Mouse (Mus musculus) kidney, postnatal 25 days (tissue): ENCODE results near the gene Fxr1.
"Not testable (repeated sequence)": the region's sequence is repeated elsewhere in the genome, so short reads cannot be mapped to it uniquely, and the experiment has no call there.

Experiments used
- DNase-seq, 2 experiments: peaks; one replicate each; pipeline ENCODE4 v3.0.0; 2021; ENCODE audit warnings: mixed read lengths in 2 of 2

The Fxr1 gene

GRCm38 (mm10) chr3:34068943-34069342, 49.2 kb downstream of the Fxr1 start:
- not testable (repeated sequence) for DNase-seq

GRCm38 (mm10) chr3:34072726-34073125, 53.0 kb downstream of the Fxr1 start:
- peak in 1 of 2 experiments; percentile 38 for DNase-seq

GRCm38 (mm10) chr3:34076058-34076759, 56.5 kb downstream of the Fxr1 start:
- DNase-seq = peak in 1 of 2 experiments; percentile 44

- peak; percentile 95 to 98 for DNase-seq
Measured at GRCm38 (mm10) chr3:34080900-34081662, 61.3 kb downstream of the Fxr1 start, which contains the start of gene Dnajc19. Gene Dnajc19, minus strand, starts transcription at chr3:34081321.

GRCm38 (mm10) chr3:34081929-34082328, 62.2 kb downstream of the Fxr1 start:
- no peak for DNase-seq

GRCm38 (mm10) chr3:34083655-34084054, 63.9 kb downstream of the Fxr1 start:
- DNase-seq = no peak

- no peak for DNase-seq
Measured at GRCm38 (mm10) chr3:34102891-34103290, 83.1 kb downstream of the Fxr1 start.

GRCm38 (mm10) chr3:34103902-34104672, 84.3 kb downstream of the Fxr1 start:
- no peak for DNase-seq

GRCm38 (mm10) chr3:34106421-34106820, 86.7 kb downstream of the Fxr1 start:
- no peak for DNase-seq

GRCm38 (mm10) chr3:34107631-34108030, 87.9 kb downstream of the Fxr1 start:
- DNase-seq = no peak

- peak; percentile 51 to 73 for DNase-seq
Measured at GRCm38 (mm10) chr3:34111941-34112685, 92.4 kb downstream of the Fxr1 start.

- no peak for DNase-seq
Measured at GRCm38 (mm10) chr3:34115806-34116205, 96.1 kb downstream of the Fxr1 start.

- peak in 1 of 2 experiments; percentile 15 for DNase-seq
Measured at GRCm38 (mm10) chr3:34119869-34120268, 100.1 kb downstream of the Fxr1 start.
